In genomic region chr8:83140701-83141111, GRCm38 (mm10) we compare ENCODE assay signal across 12 mouse cellular contexts. TPM values are rescaled to one million over a fixed set of nuclear protein-coding genes. Genes with fewer than 3 reads are reported as not detected.
DNase-seq lines count a peak whose midpoint lies in the region; ATAC-seq and TF ChIP-seq lines count a peak whose summit lies in the region.
"Had no signal": no experiment of that assay in that cellular context is flagged by ENCODE, and none has a peak within 500 bp of the region (broad histone marks: within the 10 kb centered on the region; RNA-seq: fewer than 3 reads in every experiment).

No protein-coding gene starts in this region.

- WGBS in heart, postnatal 0 days: 58% methylated on average over 3 of the region's 3 CpGs
- 58% methylated on average over 3 of the region's 3 CpGs for WGBS in heart, embryonic 11.5 days (ENCODE audit: insufficient replicate concordance)
- 20% methylated on average over 3 of the region's 3 CpGs for WGBS in liver, embryonic 13.5 days (ENCODE audit: insufficient replicate concordance)
- 19% methylated on average over 3 of the region's 3 CpGs for WGBS in thymus, adult 2 months

- no peaks in the 10 kb centered on the region for H3K9me3 ChIP-seq in heart, postnatal 0 days (replicated peaks; ENCODE audit: control insufficient read depth, low read length)
- H3K9me3 ChIP-seq in heart, embryonic 11.5 days (replicated peaks; ENCODE audit: control insufficient read depth, low read length): no peaks in the 10 kb centered on the region
- no peaks in the 10 kb centered on the region for H3K9me3 ChIP-seq in liver, embryonic 13.5 days (replicated peaks)
- no peaks in the 10 kb centered on the region for H3K9me3 ChIP-seq in megakaryocyte, embryonic 14.5 days
- H3K9me3 ChIP-seq: hindbrain, embryonic 13.5 days had no signal

- no peak for TF ChIP-seq CTCF in heart, postnatal 0 days (IDR thresholded peaks at IDR 0.05; ENCODE audit: low read depth)
- TF ChIP-seq CTCF in thymus, adult 2 months (IDR thresholded peaks at IDR 0.05; ENCODE audit: borderline replicate concordance, control insufficient read depth, extremely low read depth, insufficient read depth, low read length, poor library complexity): no peak

- no peaks in the 10 kb centered on the region for H3K36me3 ChIP-seq in heart, postnatal 0 days (replicated peaks; ENCODE audit: control insufficient read depth, insufficient read depth, low read length)
- H3K36me3 ChIP-seq in heart, embryonic 11.5 days (ENCODE audit: control insufficient read depth, insufficient read depth, low read length): no peaks in the 10 kb centered on the region
- H3K36me3 ChIP-seq in liver, embryonic 13.5 days: no peaks in the 10 kb centered on the region
- H3K36me3 ChIP-seq in megakaryocyte, embryonic 14.5 days (replicated peaks; ENCODE audit: low read length): no peaks in the 10 kb centered on the region
- H3K36me3 ChIP-seq in thymus, adult 2 months (ENCODE audit: control insufficient read depth, insufficient read depth, low read length): no peaks in the 10 kb centered on the region
- H3K36me3 ChIP-seq: hindbrain, embryonic 13.5 days had no signal

- no peak overlapping the region for H3K4me3 ChIP-seq in heart, postnatal 0 days (ENCODE audit: low read depth, low read length)
- no peak overlapping the region for H3K4me3 ChIP-seq in heart, embryonic 11.5 days (ENCODE audit: low read depth, low read length)
- H3K4me3 ChIP-seq in liver, embryonic 13.5 days (replicated peaks): no peak overlapping the region
- peak overlapping the region; percentile 85 for H3K4me3 ChIP-seq in megakaryocyte, embryonic 14.5 days (replicated peaks)
- H3K4me3 ChIP-seq in thymus, adult 2 months (ENCODE audit: control insufficient read depth, insufficient read depth, low read length): no peak overlapping the region
- H3K4me3 ChIP-seq: hindbrain, embryonic 13.5 days had no signal

- no peak for TF ChIP-seq POLR2A in thymus, adult 2 months (IDR thresholded peaks at IDR 0.05; ENCODE audit: control insufficient read depth, extremely low read depth, insufficient read depth, low read length, poor library complexity)

- no peaks in the 10 kb centered on the region for H3K27me3 ChIP-seq in heart, postnatal 0 days (ENCODE audit: control insufficient read depth, insufficient read depth, low read length)
- H3K27me3 ChIP-seq in heart, embryonic 11.5 days (ENCODE audit: control insufficient read depth, insufficient read depth, low read length): no peaks in the 10 kb centered on the region
- H3K27me3 ChIP-seq in liver, embryonic 13.5 days: no peaks in the 10 kb centered on the region
- H3K27me3 ChIP-seq in megakaryocyte, embryonic 14.5 days (replicated peaks): no peaks in the 10 kb centered on the region
- no peaks in the 10 kb centered on the region for H3K27me3 ChIP-seq in thymus, adult 2 months (ENCODE audit: control insufficient read depth, insufficient read depth, low read length)
- H3K27me3 ChIP-seq: hindbrain, embryonic 13.5 days had no signal

- H3K9ac ChIP-seq in heart, postnatal 0 days (replicated peaks; ENCODE audit: low read depth, low read length): no peak overlapping the region
- H3K9ac ChIP-seq in heart, embryonic 11.5 days (ENCODE audit: low read depth, low read length): no peak overlapping the region
- no peak overlapping the region for H3K9ac ChIP-seq in liver, embryonic 13.5 days
- H3K9ac ChIP-seq: hindbrain, embryonic 13.5 days had no signal

- peak overlapping the region; percentile 30; the same call in 1 of the 2 replicates for H3K27ac ChIP-seq in heart, postnatal 0 days (ENCODE audit: low read depth)
- H3K27ac ChIP-seq in heart, embryonic 11.5 days (ENCODE audit: low read depth, low read length): no peak overlapping the region
- peak overlapping the region; percentile 32; the same call in 1 of the 2 replicates for H3K27ac ChIP-seq in liver, embryonic 13.5 days
- H3K27ac ChIP-seq in thymus, adult 2 months (ENCODE audit: control insufficient read depth, insufficient read depth, low read length): no peak overlapping the region
- H3K27ac ChIP-seq: hindbrain, embryonic 13.5 days had no signal

- DNase-seq in heart, postnatal 0 days (ENCODE audit: low spot score): no peak
- peak; percentile 48 to 55 for DNase-seq in B cell, adult 2 months
- no peak for DNase-seq in liver, embryonic 13.5 days
- DNase-seq in cerebellum, adult 9-10 months: no peak
- DNase-seq in thymus, adult 2 months: no peak
- DNase-seq in urinary bladder, postnatal 14 days (ENCODE audit: low spot score): no peak
- DNase-seq: gastrocnemius, postnatal 14 days; kidney, postnatal 25 days; midbrain, embryonic 14.5 days had no signal

- ATAC-seq in heart, postnatal 0 days (ENCODE audit: insufficient read depth, low read depth): no peak
- ATAC-seq in heart, embryonic 11.5 days (replicated peaks; ENCODE audit: insufficient number of reproducible peaks, low FRiP score, low TSS enrichment): no peak
- no peak for ATAC-seq in liver, embryonic 13.5 days (ENCODE audit: low read depth)

- no peaks in the 10 kb centered on the region; the same call in 1 of the 2 replicates for H3K4me1 ChIP-seq in heart, postnatal 0 days (ENCODE audit: control insufficient read depth, insufficient read depth)
- H3K4me1 ChIP-seq in heart, embryonic 11.5 days (ENCODE audit: control insufficient read depth, insufficient read depth, low read length): no peaks in the 10 kb centered on the region
- H3K4me1 ChIP-seq in liver, embryonic 13.5 days (replicated peaks): peaks cover 3% of the 10 kb centered on the region; the same call in 1 of the 2 replicates
- peaks cover 26% of the 10 kb centered on the region for H3K4me1 ChIP-seq in megakaryocyte, embryonic 14.5 days
- no peaks in the 10 kb centered on the region for H3K4me1 ChIP-seq in thymus, adult 2 months (replicated peaks; ENCODE audit: control insufficient read depth, insufficient read depth, low read length)
- H3K4me1 ChIP-seq: hindbrain, embryonic 13.5 days had no signal

- TF ChIP-seq EP300 in heart, postnatal 0 days (IDR thresholded peaks at IDR 0.05; ENCODE audit: low read depth): no peak

- H3K4me2 ChIP-seq in heart, postnatal 0 days (ENCODE audit: low read depth, low read length): no peak overlapping the region
- no peak overlapping the region for H3K4me2 ChIP-seq in heart, embryonic 11.5 days
- no peak overlapping the region for H3K4me2 ChIP-seq in liver, embryonic 13.5 days
- H3K4me2 ChIP-seq: hindbrain, embryonic 13.5 days had no signal

RNA-seq across cellular contexts. Expression of gene Tbc1d9, which starts 24.4 kb away (rescaled TPM):
- total RNA-seq in heart, postnatal 0 days (2014; rRNA removed; ENCODE audit: low replicate concordance): 4.3 and 6.2 TPM in 2 replicates
- 0.45 and 0.49 TPM in 2 replicates for polyA plus RNA-seq in heart, postnatal 0 days (2015; fragmentation: Nextera tagmentation; extraction: Ambion mirVana)
- polyA plus RNA-seq in heart, embryonic 11.5 days (2014; fragmentation: Nextera tagmentation; extraction: Ambion mirVana): 1.2 and 1.3 TPM in 2 replicates
- 0.51 and 0.71 TPM in 2 replicates for polyA plus RNA-seq in liver, embryonic 13.5 days (2015; fragmentation: Nextera tagmentation; extraction: Ambion mirVana)
- 0.45 TPM in 1 of 2 replicates, not detected in the other for polyA plus RNA-seq in megakaryocyte, embryonic 14.5 days (2012; ENCODE audit: insufficient read depth, low replicate concordance)
- 11.9 and 12.6 TPM in 2 replicates for polyA plus RNA-seq in thymus, adult 2 months (2012; rRNA removed)

RNA-seq across cellular contexts. Expression of gene Gm10645, which starts 25.3 kb away (rescaled TPM):
- total RNA-seq in heart, postnatal 0 days (2014; rRNA removed; ENCODE audit: low replicate concordance): 3.6 TPM in 1 of 2 replicates, not detected in the other
- 0.34 and 0.48 TPM in 2 replicates for polyA plus RNA-seq in heart, postnatal 0 days (2015; fragmentation: Nextera tagmentation; extraction: Ambion mirVana)
- 0.56 and 0.72 TPM in 2 replicates for polyA plus RNA-seq in heart, embryonic 11.5 days (2014; fragmentation: Nextera tagmentation; extraction: Ambion mirVana)
- polyA plus RNA-seq in liver, embryonic 13.5 days (2015; fragmentation: Nextera tagmentation; extraction: Ambion mirVana): 0.35 and 0.37 TPM in 2 replicates
- polyA plus RNA-seq in megakaryocyte, embryonic 14.5 days (2012; ENCODE audit: insufficient read depth, low replicate concordance): not detected in 2 replicates
- polyA plus RNA-seq in thymus, adult 2 months (2012; rRNA removed): 0.86 and 1.3 TPM in 2 replicates
- total RNA-seq: gastrocnemius, postnatal 14 days had no signal

Comparison
In these comparisons a context has a peak if more than half of its experiments do, and no peak if none do; other contexts are left out.
1. H3K27ac ChIP-seq: peak in heart, postnatal 0 days (single experiment) and liver, embryonic 13.5 days (single experiment); none in heart, embryonic 11.5 days (single experiment) and thymus, adult 2 months (single experiment).
2. DNase-seq: peak in B cell, adult 2 months (2 of 2); none in heart, postnatal 0 days (single experiment), liver, embryonic 13.5 days (single experiment), cerebellum, adult 9-10 months (single experiment), thymus, adult 2 months (single experiment) and urinary bladder, postnatal 14 days (single experiment).